Comparison of ENCODE assay signal across 8 mouse cellular contexts in genomic region chr10:80675405-80676197, GRCm38 (mm10). TPM values are rescaled to one million over a fixed set of nuclear protein-coding genes. Genes with fewer than 3 reads are reported as not detected.
DNase-seq lines count a peak whose midpoint lies in the region; ATAC-seq and TF ChIP-seq lines count a peak whose summit lies in the region.

No protein-coding gene starts in this region.

- peak; percentile 50 for ATAC-seq in forebrain, embryonic 11.5 days (replicated peaks; ENCODE audit: low FRiP score)
- peak; percentile 16; the same call in 1 of the 2 replicates for ATAC-seq in limb, embryonic 11.5 days (ENCODE audit: insufficient number of reproducible peaks, low FRiP score, low TSS enrichment, low read depth)
- ATAC-seq in inflammation-experienced regulatory T-cells, adult 6 months = no peak

- DNase-seq in kidney, adult 2 months = no peak
- no peak for DNase-seq in kidney, postnatal 36 days
- DNase-seq in MN1 (ENCODE audit: low spot score) = peak; percentile 41
- DNase-seq in forebrain, embryonic 11.5 days (ENCODE audit: low spot score) = no peak
- DNase-seq in limb, embryonic 11.5 days (ENCODE audit: low spot score) = peak; percentile 49
- peak; percentile 56 for DNase-seq in naive thymus-derived CD4-positive, alpha-beta T cell, adult 2 months (ENCODE audit: low read depth)
- DNase-seq in left cerebral cortex, postnatal 14 days (ENCODE audit: low spot score in 2 of 2) = no peak

- WGBS in kidney, adult 2 months = under 1% methylated on average over 54 of the region's 54 CpGs
- WGBS in forebrain, embryonic 11.5 days = under 1% methylated on average over 45 of the region's 54 CpGs
- 0% methylated on average over 39 of the region's 54 CpGs for WGBS in limb, embryonic 11.5 days

- TF ChIP-seq POLR2A in kidney, adult 2 months (IDR thresholded peaks at IDR 0.05; ENCODE audit: low read depth, low read length) = no peak

- no peaks in the 10 kb centered on the region for H3K9me3 ChIP-seq in forebrain, embryonic 11.5 days (ENCODE audit: control insufficient read depth, low read length)
- no peaks in the 10 kb centered on the region for H3K9me3 ChIP-seq in limb, embryonic 11.5 days (ENCODE audit: control insufficient read depth, low read length)

- no peak for TF ChIP-seq CTCF in kidney, adult 2 months (conservative IDR thresholded peaks at IDR 0.05; ENCODE audit: insufficient read depth, insufficient read length, low read depth, low read length)

- peak overlapping the region; percentile 98 for H3K9ac ChIP-seq in forebrain, embryonic 11.5 days (ENCODE audit: low read length)
- H3K9ac ChIP-seq in limb, embryonic 11.5 days (ENCODE audit: low read length) = peak overlapping the region; percentile 98

- H3K4me3 ChIP-seq in kidney, adult 2 months (ENCODE audit: insufficient read depth, low read depth, low read length) = peak overlapping the region; percentile 89
- H3K4me3 ChIP-seq in forebrain, embryonic 11.5 days (ENCODE audit: low read depth, low read length) = peak overlapping the region; percentile 98
- H3K4me3 ChIP-seq in limb, embryonic 11.5 days (ENCODE audit: low read depth, low read length) = peak overlapping the region; percentile 98

- H3K27me3 ChIP-seq in kidney, adult 2 months (replicated peaks; ENCODE audit: control insufficient read depth, insufficient read depth, low read length) = no peaks in the 10 kb centered on the region
- no peaks in the 10 kb centered on the region for H3K27me3 ChIP-seq in forebrain, embryonic 11.5 days (ENCODE audit: control insufficient read depth, insufficient read depth, low read length)
- no peaks in the 10 kb centered on the region for H3K27me3 ChIP-seq in limb, embryonic 11.5 days (ENCODE audit: control insufficient read depth, insufficient read depth, low read length)

- intact Hi-C loops in left cerebral cortex, postnatal 14 days (cut with DNase I) = loop anchor here (2.0 kb wide), 1 partner anchor 19 kb away; the partner anchor contains the start of gene Btbd2

- no peaks in the 10 kb centered on the region; the same call in 1 of the 2 replicates for H3K36me3 ChIP-seq in kidney, adult 2 months (ENCODE audit: control insufficient read depth, insufficient read depth, low read length)
- H3K36me3 ChIP-seq in forebrain, embryonic 11.5 days (ENCODE audit: control insufficient read depth, insufficient read depth, low read length) = peaks cover 4% of the 10 kb centered on the region; the same call in 1 of the 2 replicates
- H3K36me3 ChIP-seq in limb, embryonic 11.5 days (ENCODE audit: control insufficient read depth, insufficient read depth, low read length) = peaks cover 21% of the 10 kb centered on the region

- H3K27ac ChIP-seq in kidney, adult 2 months (ENCODE audit: insufficient read depth, low read depth, low read length) = peak overlapping the region; percentile 82
- H3K27ac ChIP-seq in forebrain, embryonic 11.5 days (ENCODE audit: low read depth, low read length) = peak overlapping the region; percentile 71
- H3K27ac ChIP-seq in limb, embryonic 11.5 days (replicated peaks; ENCODE audit: low read depth, low read length) = peak overlapping the region; percentile 72

- peaks cover 59% of the 10 kb centered on the region for H3K4me1 ChIP-seq in kidney, adult 2 months (ENCODE audit: control insufficient read depth, insufficient read depth, low read length)
- H3K4me1 ChIP-seq in forebrain, embryonic 11.5 days (replicated peaks; ENCODE audit: control insufficient read depth, insufficient read depth, low read length) = peaks cover 33% of the 10 kb centered on the region
- H3K4me1 ChIP-seq in limb, embryonic 11.5 days (ENCODE audit: control insufficient read depth, insufficient read depth, low read length) = peaks cover 32% of the 10 kb centered on the region

- peak overlapping the region; percentile 93 for H3K4me2 ChIP-seq in forebrain, embryonic 11.5 days (ENCODE audit: low read depth, low read length, severe bottlenecking)
- H3K4me2 ChIP-seq in limb, embryonic 11.5 days (ENCODE audit: low read depth, severe bottlenecking) = peak overlapping the region; percentile 93

RNA-seq across cellular contexts. Expression of gene Mknk2, which starts 2.3 kb away (rescaled TPM):
- polyA plus RNA-seq in kidney, adult 2 months (2012; rRNA removed) = 163 and 210 TPM in 2 replicates
- 85.1 and 87.0 TPM in 2 replicates for polyA plus RNA-seq in forebrain, embryonic 11.5 days (2014; fragmentation: Nextera tagmentation; extraction: Ambion mirVana)
- polyA plus RNA-seq in limb, embryonic 11.5 days (2014; fragmentation: Nextera tagmentation; extraction: Ambion mirVana) = 95.3 and 98.5 TPM in 2 replicates
- 10 to 100 TPM; 38.4 to 46.7 TPM for total RNA-seq in left cerebral cortex, postnatal 14 days (2021)
- polyA plus RNA-seq in inflammation-experienced regulatory T-cells, adult 6 months (2017; shearing (Covaris generic)) = 10 to 100 TPM; 50.3 to 61.4 (median 50.9) TPM

RNA-seq across cellular contexts. Expression of gene Btbd2, which starts 18.7 kb away (rescaled TPM):
- polyA plus RNA-seq in kidney, adult 2 months (2012; rRNA removed) = 77.7 and 80.7 TPM in 2 replicates
- polyA plus RNA-seq in forebrain, embryonic 11.5 days (2014; fragmentation: Nextera tagmentation; extraction: Ambion mirVana) = 78.3 and 97.3 TPM in 2 replicates
- 67.4 and 67.9 TPM in 2 replicates for polyA plus RNA-seq in limb, embryonic 11.5 days (2014; fragmentation: Nextera tagmentation; extraction: Ambion mirVana)
- total RNA-seq in left cerebral cortex, postnatal 14 days (2021) = 10 to 100 TPM; 88.3 to 93.5 TPM
- 10 to 100 TPM in 1 of 3 experiments, 1 to 10 TPM in 2; 3.4 to 10.4 (median 9.2) TPM for polyA plus RNA-seq in inflammation-experienced regulatory T-cells, adult 6 months (2017; shearing (Covaris generic))

RNA-seq across cellular contexts. Expression of gene Mob3a, which starts 26.2 kb away (rescaled TPM):
- 14.3 and 19.5 TPM in 2 replicates for polyA plus RNA-seq in kidney, adult 2 months (2012; rRNA removed)
- 57.9 and 61.1 TPM in 2 replicates for polyA plus RNA-seq in forebrain, embryonic 11.5 days (2014; fragmentation: Nextera tagmentation; extraction: Ambion mirVana)
- 44.0 and 48.6 TPM in 2 replicates for polyA plus RNA-seq in limb, embryonic 11.5 days (2014; fragmentation: Nextera tagmentation; extraction: Ambion mirVana)
- 10 to 100 TPM; 15.0 to 20.2 TPM for total RNA-seq in left cerebral cortex, postnatal 14 days (2021)
- 100 to 1,000 TPM; 190 to 248 (median 240) TPM for polyA plus RNA-seq in inflammation-experienced regulatory T-cells, adult 6 months (2017; shearing (Covaris generic))

RNA-seq across cellular contexts. Expression of gene Izumo4, which starts 26.4 kb away (rescaled TPM):
- polyA plus RNA-seq in kidney, adult 2 months (2012; rRNA removed) = 36.8 and 39.5 TPM in 2 replicates
- polyA plus RNA-seq in forebrain, embryonic 11.5 days (2014; fragmentation: Nextera tagmentation; extraction: Ambion mirVana) = 4.8 and 7.2 TPM in 2 replicates
- 4.8 and 5.0 TPM in 2 replicates for polyA plus RNA-seq in limb, embryonic 11.5 days (2014; fragmentation: Nextera tagmentation; extraction: Ambion mirVana)
- total RNA-seq in left cerebral cortex, postnatal 14 days (2021) = 10 to 100 TPM; 52.8 to 55.3 TPM
- 100 to 1,000 TPM in 2 of 3 experiments, 10 to 100 TPM in 1; 71.4 to 109 (median 107) TPM for polyA plus RNA-seq in inflammation-experienced regulatory T-cells, adult 6 months (2017; shearing (Covaris generic))

RNA-seq across cellular contexts. Expression of gene Csnk1g2, which starts 53.0 kb away (rescaled TPM):
- polyA plus RNA-seq in kidney, adult 2 months (2012; rRNA removed) = 166 and 193 TPM in 2 replicates
- polyA plus RNA-seq in forebrain, embryonic 11.5 days (2014; fragmentation: Nextera tagmentation; extraction: Ambion mirVana) = 134 TPM in 2 replicates
- 126 and 152 TPM in 2 replicates for polyA plus RNA-seq in limb, embryonic 11.5 days (2014; fragmentation: Nextera tagmentation; extraction: Ambion mirVana)
- 100 to 1,000 TPM; 188 to 196 TPM for total RNA-seq in left cerebral cortex, postnatal 14 days (2021)
- polyA plus RNA-seq in inflammation-experienced regulatory T-cells, adult 6 months (2017; shearing (Covaris generic)) = 10 to 100 TPM; 11.7 to 16.3 (median 13.2) TPM

Comparison
In these comparisons a context has a peak if more than half of its experiments do, and no peak if none do; other contexts are left out.
1. DNase-seq: peak in MN1 (single experiment), limb, embryonic 11.5 days (single experiment) and naive thymus-derived CD4-positive, alpha-beta T cell, adult 2 months (single experiment); none in kidney, adult 2 months (single experiment), kidney, postnatal 36 days (0 of 2), forebrain, embryonic 11.5 days (single experiment) and left cerebral cortex, postnatal 14 days (0 of 2).
2. Peak in every context shown above with its lines, with median percentiles within 50 percentile points of each other: H3K27ac ChIP-seq and H3K4me3 ChIP-seq.